Mouse (Mus musculus): Measurements from ENCODE around the gene Ifrd2.

Gene Ifrd2

GRCm38 (mm10) chr9:107619546-107619879 is 32.1 kb downstream of the Ifrd2 start:
- DNase-seq (ENCODE audit: low read depth, low spot score): no peak

- DNase-seq (ENCODE audit: low read depth, low spot score): no peak
Observed at GRCm38 (mm10) chr9:107620954-107621353, 33.5 kb downstream of the Ifrd2 start.

GRCm38 (mm10) chr9:107624539-107624938 is 37.1 kb downstream of the Ifrd2 start:
- DNase-seq (ENCODE audit: low read depth, low spot score): no peak

- no peak for DNase-seq (ENCODE audit: low read depth, low spot score)
Observed at GRCm38 (mm10) chr9:107624951-107625350, 37.5 kb downstream of the Ifrd2 start.

GRCm38 (mm10) chr9:107625351-107626128 is 38.1 kb downstream of the Ifrd2 start:
- no peak for DNase-seq (ENCODE audit: low read depth, low spot score)

- no peak for DNase-seq (ENCODE audit: low read depth, low spot score)
Observed at GRCm38 (mm10) chr9:107626158-107626843, 38.9 kb downstream of the Ifrd2 start.

- DNase-seq (ENCODE audit: low read depth, low spot score): peak; percentile 90
Observed at GRCm38 (mm10) chr9:107626844-107627277, 39.4 kb downstream of the Ifrd2 start.

GRCm38 (mm10) chr9:107627387-107628255 is 40.2 kb downstream of the Ifrd2 start:
- DNase-seq (ENCODE audit: low read depth, low spot score): no peak

GRCm38 (mm10) chr9:107628721-107629410 is 41.4 kb downstream of the Ifrd2 start:
- no peak for DNase-seq (ENCODE audit: low read depth, low spot score)

GRCm38 (mm10) chr9:107629411-107629730 is 41.9 kb downstream of the Ifrd2 start:
- DNase-seq (ENCODE audit: low read depth, low spot score): no peak

GRCm38 (mm10) chr9:107629901-107630425 is 42.5 kb downstream of the Ifrd2 start:
- DNase-seq (ENCODE audit: low read depth, low spot score): no peak

- no peak for DNase-seq (ENCODE audit: low read depth, low spot score)
Observed at GRCm38 (mm10) chr9:107630576-107630975, 43.1 kb downstream of the Ifrd2 start.

- no peak for DNase-seq (ENCODE audit: low read depth, low spot score)
Observed at GRCm38 (mm10) chr9:107631311-107631826, 43.9 kb downstream of the Ifrd2 start.

- DNase-seq (ENCODE audit: low read depth, low spot score): no peak
Observed at GRCm38 (mm10) chr9:107631861-107632260, 44.4 kb downstream of the Ifrd2 start.

GRCm38 (mm10) chr9:107632478-107632877 is 45.0 kb downstream of the Ifrd2 start:
- no peak for DNase-seq (ENCODE audit: low read depth, low spot score)

- DNase-seq (ENCODE audit: low read depth, low spot score): no peak
Observed at GRCm38 (mm10) chr9:107633091-107633660, 45.7 kb downstream of the Ifrd2 start.

GRCm38 (mm10) chr9:107633661-107634405 is 46.4 kb downstream of the Ifrd2 start:
- DNase-seq (ENCODE audit: low read depth, low spot score): no peak

- no peak for DNase-seq (ENCODE audit: low read depth, low spot score)
Observed at GRCm38 (mm10) chr9:107634406-107635278, 47.2 kb downstream of the Ifrd2 start.
